Mouse (Mus musculus) mature B cell (primary cell): ENCODE results near the gene Nptxr.

Source experiments
- in situ Hi-C: fragments of 300-500 bp; cut with MboI; formaldehyde crosslinking; loops from 2 replicates; pipeline ENCODE4 v1.14.3; 2019

Nptxr gene

DNA sequence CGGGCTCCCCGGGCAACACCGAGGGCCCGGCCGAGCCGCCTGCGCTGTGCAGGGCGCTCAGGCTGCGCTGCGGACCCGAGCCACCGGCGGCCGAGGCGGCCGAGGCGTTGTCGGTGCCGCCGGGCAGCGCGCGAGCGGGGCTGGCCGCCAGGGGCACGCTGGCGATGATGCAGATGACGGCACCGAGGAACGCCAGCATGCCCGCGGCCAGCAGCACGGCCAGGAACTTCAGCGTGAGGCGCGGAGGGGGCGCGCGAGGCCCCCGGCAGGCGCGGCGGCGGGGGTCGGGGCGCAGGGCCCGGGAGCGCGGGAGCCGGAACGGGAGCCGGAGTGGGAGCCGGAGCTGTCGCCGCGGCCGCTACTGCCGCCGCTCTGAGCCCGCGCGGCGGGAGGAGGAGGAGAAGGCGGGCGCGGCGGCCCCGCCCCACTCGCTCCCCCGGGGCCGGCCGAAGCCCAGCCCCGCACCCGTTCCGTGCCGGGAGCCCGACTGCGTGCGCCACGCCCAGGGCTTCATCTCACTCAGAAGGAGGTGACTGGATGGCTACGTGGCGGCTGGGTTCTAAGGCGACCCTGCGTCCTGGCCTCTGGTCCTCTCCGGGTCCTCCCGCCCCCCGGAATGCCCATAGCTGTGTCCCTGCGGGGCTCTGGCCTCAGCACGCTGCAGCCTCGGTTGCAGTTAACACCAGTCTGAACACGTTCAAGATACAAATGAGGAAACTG lies at the start of gene Nptxr:
Nptxr (minus strand) TSS at position 415 of the 720 bp plus-strand sequence.
- in situ Hi-C loops: no loop called here

DNA sequence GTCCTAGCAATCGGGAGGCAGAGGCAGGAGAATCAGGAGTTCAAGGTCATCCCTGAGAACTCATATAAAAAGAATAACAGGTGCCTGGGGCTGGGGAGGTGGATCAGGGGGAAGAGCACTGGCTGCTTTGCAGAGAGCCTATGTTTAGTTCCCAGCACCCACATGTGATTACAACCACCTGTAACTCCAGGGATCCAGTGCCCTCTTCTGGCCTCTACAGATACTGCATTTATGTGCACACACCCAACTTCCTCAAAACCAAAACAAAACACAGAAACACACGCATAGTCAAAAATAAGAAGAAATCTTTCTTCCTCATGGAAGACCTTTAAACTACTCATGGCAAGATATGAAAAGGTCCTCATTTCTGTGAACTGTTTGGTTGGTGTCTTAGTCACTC lies 45.6 kb upstream of the Nptxr start:
- in situ Hi-C loops: no loop called here

DNA sequence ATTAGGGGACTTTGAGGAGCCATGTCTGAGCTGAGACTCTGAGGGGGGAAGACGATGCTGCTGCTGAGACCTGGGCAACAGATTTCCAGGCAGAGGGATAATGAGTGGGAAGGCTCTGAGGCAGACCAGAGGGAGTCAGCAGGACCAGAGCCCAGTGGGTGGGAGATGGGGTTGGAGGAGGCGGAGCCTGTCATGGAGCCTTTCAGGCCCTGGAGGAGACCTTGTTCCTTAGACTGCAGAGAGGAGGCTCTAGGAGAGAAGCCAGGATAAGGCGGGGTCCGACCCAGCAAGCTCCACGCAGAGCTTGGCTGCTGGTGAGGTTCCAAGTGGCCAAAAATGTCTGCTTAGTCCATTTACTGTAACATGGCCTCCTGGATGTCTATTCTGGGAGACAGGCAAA lies 42.5 kb upstream of the Nptxr start:
- in situ Hi-C loops: no loop called here

DNA sequence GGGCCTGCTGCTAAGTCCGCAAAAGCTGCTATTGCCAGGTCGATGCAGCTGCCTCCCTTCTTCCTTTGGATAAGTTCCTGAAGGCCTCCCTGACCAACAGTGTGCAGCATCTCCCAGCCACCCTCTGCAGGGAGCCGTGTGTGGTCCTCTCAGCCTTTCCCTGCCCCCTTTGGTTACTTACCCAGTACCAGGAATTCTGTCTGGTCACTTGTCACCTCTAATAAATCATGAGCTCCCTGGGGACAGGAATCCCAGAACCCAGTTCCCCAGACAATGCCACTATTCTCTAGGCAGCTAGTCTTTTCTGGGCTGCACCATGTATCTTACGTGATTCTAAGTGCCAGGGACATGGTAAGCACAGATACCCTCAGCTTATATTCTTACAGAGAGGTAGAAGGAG lies 41.4 kb upstream of the Nptxr start:
- in situ Hi-C loops: no loop called here

DNA sequence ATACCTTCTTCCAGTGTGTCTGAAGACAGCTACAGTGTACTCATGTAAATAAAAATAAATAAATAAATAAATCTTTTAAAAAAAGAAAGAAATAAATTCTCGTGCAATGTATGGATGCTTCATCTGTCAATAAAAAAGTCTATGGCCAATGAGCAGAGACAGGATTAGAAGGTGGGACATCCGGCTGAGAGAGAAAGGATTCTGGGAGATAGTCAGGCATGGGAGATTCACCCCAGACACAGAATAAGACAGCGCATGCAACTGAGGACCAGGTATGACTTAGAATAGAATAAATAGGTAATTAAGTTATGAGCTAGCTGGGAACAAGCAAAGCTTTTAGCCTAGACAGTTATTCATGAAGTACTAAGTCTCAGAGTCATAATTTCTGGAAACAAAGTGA lies 38.4 kb upstream of the Nptxr start:
- in situ Hi-C loops: no loop called here

DNA sequence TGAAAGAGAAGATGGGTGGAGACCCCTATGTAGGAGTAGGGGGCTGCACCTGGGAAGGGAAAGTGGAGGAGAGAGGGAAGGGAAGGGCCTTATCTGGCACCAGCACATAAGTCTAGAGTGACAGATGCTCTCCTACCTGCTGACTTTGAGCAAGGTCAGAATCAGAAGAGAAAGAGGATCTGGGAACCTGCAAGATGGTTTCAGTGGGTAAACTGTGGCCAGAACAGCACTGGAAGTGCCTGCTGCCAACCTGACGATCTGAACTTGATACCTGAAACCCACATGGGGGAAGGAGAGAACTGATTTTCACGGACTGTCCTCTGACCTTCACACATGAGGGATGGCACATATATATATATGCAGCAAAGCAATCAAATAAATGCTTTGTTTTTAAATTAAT lies 35.7 kb upstream of the Nptxr start:
- in situ Hi-C loops: no loop called here

DNA sequence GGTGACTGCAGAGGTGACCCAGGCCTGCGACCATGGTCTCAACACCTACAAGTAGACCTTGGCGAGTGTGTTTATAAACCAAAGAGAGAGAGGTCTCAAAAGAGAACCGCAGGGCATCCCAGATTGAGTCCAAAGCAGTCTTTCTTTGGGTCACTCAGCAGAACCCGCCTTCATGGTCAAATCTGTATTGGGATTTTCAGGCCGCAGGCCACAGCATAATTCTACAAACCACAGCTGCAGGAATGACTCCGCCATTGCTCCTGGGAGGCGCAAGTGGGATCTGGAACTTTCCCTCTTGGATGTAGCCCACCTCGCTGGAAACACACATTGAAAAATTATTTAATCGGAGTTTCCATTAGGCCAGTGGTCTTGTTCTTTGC lies 30.3 kb upstream of the Nptxr start:
- in situ Hi-C loops: loop anchor here (5.0 kb wide), 2 partner anchors 47 to 77 kb away; no protein-coding TSS in a partner anchor

DNA sequence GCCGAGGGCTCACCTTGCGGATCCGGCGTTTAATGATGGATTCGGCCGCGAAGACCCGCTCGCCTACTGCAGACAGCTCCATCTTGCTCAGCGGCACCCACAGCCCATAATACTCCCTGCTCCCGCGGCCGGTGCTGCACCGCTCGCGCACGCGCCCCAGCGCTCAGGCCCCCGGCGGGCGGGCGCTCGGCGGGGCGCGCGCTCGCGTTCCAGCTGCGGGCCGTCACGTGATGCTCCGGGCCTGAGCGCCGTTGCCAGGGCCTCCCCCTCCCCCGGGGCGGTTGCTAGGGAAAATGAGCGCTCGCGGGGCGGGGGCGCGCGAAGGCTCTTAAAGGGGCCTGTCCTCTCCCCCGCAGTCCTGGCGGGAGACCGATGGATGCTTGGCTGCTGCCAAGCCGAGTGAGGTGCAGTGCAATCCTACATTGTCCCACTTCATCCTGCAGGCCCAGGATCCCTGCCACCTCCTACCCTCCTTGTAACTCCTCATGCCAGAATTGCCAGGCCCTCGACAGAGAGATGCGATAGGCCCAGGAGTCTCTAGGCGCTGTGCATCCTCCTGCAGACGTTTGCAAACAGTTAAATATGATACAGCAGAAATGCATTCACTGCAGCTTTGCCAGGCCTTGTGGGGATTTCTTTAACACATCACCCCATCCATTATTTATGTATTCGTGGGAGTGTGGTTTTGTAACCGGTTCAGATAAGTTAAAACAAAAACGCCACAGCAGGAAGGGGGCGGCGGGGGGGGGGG lies 29.7 kb upstream of the Nptxr start, which contains the start of the genes Npcd and Cbx6:
Npcd (minus strand) TSS at position 108 of the 751 bp plus-strand sequence.
Cbx6 (minus strand) TSS at position 559 of the 751 bp plus-strand sequence.
- in situ Hi-C loops: loop anchor here (5.0 kb wide), 2 partner anchors 48 to 78 kb away; no protein-coding TSS in a partner anchor

DNA sequence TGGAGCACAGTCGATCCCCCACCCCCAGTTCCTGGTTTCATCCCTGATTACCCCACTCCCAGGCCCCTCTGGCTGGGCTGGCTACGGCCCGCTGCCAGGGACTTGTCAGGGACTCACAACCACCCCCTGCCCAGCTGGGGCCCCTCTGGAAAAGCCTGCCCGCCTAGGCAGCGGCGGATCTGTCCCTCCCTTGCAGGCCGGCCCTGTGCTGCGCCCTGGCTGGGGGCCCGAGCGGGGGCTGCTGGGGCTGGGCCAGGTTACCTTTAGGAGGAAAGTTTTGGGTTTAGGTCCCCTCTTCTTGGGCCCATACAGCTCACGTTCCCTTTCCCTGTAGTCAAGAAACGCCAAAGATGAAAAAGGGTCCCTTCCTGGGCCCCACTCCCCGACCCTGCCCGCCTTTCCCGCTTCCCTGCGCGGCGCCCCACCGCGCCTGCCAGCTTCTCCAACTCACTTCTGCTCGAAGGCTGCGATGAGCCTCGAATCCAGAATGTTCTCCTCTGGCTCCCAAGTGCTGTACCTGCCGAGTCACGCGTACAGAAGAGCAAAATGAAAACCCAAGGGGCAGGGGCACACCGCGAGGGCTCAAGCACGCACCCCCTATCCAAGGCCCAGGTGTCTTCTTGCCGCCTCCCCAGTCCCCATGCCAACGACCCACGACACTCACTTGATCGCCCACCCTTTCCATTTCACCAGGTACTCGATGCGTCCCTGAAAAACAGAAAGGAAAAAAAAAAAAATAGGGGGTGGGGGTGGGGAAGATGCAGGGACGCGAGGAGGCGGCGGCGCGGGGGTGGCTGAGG lies 28.9 kb upstream of the Nptxr start:
- in situ Hi-C loops: loop anchor here (5.0 kb wide), 2 partner anchors 49 to 79 kb away; no protein-coding TSS in a partner anchor

DNA sequence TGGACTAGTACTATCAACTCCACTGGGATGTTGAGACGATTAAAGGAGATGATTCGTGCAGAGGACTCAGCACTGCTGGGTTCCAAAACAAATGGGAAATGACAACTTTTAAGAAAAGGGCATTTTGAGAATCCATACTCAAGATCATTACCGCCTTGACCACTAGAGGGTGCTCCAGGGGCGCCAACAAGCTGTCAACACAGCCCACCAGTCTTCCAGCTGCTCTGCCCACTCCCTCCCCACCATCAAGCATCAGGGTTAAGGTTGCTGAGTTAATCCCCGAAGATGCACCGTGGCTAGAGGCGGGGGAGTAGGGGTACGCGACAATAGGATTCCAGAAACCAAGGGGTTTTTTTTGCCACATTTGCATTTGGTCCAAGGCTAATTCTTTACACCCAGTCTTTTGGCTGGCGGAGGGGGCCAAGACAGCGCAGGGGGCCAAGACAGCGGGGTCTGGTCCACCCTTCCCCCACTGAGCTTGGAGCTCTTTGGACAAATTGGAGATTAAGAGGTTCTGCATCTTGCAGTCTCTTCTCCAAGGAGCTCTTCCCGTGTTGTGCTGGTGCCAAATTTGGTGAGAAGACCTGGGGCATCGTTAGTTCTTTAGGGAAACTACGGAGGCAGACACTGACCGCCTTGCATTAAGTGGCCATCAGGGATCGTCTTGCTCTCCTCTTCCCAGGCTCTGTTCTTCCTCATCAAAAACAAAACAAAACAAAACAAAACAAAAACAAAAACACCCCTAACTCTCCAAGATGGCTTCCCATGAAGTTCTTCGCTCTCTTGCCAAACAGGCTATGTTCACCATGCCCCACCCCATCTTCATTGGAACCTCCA lies 27.7 kb upstream of the Nptxr start:
- in situ Hi-C loops: loop anchor here (5.0 kb wide), 2 partner anchors 50 to 80 kb away; no protein-coding TSS in a partner anchor

DNA sequence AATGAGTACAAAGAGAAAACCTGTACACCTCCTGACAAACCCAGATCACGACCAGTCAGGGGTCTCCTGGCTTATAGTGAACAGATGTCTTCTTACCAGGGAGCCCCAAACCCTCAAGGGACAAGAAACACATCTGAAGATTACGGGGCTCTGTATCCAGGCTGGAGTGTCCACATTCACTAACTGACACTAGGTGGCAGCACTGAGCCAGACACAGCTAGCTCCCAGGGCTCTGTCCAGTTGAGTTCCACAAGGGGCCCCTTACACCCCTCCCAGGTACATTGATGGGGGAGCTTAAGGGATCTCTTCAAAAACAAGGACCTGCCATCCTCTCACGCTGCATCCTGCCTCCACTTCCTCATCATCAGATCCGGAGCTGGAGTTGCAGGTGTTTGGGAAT lies 25.8 kb upstream of the Nptxr start:
- in situ Hi-C loops: loop anchor here (5.0 kb wide), 2 partner anchors 52 to 82 kb away; no protein-coding TSS in a partner anchor

DNA sequence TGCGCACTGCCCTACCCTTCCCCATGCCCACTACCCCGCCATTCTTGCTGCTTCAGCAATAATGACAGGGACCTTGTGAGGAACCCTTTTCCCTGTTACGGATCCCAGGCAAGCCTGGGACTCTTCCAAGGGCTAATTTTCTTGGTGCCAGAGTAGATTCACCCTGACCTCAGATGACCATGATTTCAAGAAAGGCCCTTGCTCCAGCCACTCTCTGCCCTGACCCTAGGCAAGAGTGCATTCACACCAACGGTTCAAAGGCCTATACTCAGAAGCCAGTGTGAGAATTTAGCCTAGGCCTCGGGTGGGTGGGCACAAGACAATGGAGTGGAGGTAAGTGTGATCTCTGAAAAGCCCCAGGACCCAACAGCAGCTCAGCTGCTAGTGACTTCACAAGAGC lies 24.9 kb upstream of the Nptxr start:
- in situ Hi-C loops: no loop called here

DNA sequence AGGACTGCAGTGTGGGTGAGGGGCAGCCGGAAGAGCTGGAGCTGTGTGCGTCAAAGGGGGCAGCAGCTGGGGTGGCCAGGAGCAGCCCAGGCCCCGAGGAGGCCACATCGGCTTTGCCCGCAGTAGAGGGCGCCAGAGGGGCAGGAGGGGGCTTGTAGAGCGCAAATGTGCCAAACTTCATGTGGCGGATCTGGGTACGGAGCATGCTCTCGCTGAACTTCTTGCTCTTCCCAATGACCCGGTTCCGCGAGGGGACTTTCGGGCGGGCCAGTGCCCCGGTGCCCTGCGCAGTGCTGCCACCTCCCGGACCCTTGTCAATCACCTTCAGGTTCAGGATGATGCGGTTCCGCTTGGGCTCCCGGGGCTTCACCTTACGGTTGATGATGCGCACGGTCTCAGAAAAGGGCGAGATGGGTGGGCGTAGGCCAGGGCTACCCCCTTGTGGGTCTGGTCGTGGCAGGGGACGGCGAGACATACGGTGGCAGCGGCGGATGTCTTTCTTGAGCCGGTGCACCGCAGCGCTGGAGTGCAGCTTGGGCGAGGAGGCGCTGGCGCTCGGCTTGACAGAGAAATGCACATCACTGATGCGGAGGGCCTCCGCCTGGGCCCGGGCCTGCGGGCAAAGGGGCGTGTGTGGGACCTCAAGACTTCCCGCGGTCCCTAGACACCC lies 23.9 kb upstream of the Nptxr start:
- in situ Hi-C loops: no loop called here

DNA sequence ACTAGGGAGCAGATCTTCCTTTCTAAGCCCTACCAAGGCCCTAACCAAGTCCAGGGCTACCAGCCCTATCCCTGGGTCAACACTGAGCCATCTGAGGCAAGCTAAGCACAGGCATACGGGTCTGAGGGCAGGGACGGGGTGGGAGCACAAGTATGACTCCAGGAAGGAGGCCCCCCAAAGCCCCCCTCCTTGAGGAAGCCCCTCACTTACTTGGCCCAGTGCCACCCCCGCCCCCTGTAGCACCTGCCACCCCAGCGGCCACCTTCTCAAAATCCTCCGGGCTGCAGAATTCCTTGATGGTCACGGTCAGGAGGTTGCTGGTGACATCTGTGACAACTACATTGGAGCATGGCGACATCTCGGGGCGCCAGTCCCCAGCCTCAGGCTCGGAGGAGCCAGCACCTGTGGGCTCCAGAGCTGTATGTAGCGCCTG lies 23.2 kb upstream of the Nptxr start:
- in situ Hi-C loops: no loop called here

DNA sequence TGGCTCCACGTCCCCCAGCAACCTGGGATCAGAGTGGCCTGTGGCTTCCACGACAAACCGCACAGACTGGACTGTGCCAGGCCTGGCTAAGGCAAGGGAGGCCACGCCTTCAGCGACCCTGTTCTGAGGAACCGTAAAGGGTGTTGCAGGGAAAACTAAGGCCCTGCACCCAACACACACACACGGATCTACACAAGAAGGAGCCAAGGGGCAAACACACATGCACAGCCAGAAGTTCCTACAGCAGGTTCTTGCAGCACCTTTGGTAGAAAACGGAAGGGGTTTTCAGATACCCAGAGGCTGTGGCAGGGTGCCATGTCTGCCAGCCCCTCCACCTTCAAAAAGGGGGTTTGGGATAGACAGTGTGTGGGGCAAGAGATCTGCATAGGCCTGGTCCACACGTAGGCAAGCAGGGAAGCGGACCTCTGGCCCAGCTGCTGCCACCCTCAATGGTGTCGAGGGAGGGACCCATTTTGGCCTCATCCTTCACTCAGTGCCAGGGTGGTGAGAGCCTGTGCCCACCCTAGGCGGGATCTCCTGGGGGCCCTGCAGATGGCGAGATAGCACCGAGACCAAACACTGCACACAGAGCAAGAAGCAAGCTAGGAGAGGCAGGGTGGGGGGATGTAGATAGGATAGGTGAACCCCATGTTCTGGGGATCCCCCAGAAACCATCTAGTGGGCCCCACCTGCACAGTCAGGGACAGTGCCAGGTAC lies 22.7 kb upstream of the Nptxr start:
- in situ Hi-C loops: no loop called here

DNA sequence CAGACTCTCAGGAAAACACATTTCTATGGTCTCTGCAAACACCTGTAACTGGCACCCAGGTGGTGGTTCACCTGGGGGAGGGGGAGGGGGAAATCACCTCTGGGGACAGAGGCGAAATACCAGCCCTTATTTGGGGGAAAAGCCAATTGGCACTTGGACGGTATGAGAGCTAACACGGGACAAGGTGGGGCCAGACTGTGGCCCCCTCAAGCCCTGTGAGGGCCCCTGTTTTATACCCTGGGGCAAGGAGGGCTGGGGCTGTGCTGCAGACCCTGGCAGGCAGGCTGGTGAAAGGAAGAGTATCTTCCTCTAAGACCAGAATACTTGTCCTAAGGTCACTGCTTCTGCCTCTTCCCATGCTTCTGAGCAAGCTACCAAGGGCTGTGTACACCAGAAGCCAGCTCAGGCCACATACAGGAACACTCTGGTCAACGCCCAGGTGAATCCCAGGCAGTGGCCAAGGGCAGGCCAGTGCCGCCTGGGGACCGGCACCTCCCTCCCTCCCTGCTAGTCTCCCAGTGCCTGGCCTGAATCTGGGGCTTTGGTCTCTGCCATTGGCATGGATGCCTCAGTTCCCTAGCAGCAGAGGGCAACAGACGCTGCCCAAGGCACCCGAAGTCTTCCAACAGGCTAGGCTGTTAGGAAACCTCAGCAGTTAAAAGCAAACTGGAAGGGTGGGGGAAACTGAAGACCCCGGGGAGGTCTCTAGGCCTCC lies 21.8 kb upstream of the Nptxr start:
- in situ Hi-C loops: no loop called here

DNA sequence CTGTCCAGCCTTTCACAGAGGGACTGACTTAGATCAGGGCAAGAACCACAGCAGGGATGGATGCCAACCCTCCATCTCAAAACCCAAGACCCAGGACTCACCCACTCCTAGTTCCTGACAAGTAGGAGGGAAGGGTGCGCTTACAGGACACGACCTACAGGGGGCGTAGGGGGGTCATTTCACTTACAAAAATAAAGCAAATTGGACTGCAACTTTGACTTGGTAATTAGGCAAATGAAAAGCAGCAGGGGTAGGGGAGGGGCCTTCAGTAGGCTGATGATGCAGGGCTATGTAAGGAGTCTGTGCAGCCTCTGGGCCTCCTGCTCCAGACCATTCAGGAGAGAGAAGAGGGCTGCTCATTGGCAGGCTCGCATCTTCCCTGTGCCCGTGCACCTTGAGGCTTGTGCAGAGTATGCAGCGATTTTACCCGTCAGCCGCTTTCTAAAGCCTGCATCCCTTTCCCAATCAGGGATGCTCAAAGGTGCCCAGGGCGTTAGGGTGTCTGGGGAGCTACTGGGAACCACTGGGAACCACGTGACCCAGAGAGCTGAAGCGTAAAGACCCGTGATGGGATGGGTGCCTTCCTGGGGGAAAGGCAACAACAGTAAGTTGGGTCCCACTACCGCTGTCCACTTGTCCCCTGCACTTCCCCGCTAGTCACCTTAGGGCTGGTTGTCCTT lies 20.7 kb upstream of the Nptxr start:
- in situ Hi-C loops: no loop called here

DNA sequence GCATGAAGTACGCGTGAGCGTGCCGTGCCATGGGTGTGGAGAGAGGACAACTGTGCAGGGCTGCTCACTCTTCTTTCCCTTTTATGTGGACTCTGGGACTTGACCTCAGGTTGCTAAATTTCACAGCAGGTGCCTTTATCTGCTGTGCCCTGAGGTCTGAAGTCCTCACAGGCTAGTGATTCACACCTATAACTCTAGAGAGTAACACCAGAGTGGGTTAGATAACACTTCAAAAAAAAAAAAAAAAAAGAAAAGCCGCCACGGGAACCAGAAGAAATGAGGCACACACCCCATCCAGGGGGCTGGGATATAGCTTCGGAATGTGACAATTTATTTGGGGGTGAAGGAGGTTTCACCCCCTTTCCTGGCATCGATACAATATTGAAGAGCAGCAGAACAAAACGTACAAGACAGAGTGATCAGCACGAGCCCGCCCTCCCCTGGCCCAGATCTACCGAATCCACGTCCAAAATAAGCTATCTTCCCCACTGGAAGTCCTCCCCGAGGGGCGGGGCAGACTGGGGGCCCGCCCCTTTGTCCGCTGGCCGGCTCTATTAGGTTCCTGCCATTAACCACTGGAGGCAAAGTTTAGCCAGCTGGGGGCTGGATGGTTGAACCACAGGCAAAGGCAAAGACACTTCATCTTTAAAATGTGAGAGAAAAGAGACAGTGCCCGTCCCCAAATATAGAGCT lies 19.2 kb upstream of the Nptxr start:
- in situ Hi-C loops: no loop called here
